Mouse (Mus musculus): ENCODE data around the gene Trim62.
A peak's percentile ranks its signal among the peaks of the same experiment; 100 is the strongest.

Trim62 gene

GRCm38 (mm10) chr4:128883379-128883781 lies at the start of gene Trim62:
Gene Trim62 (plus strand): TSS chr4:128883580.
- DNase-seq (ENCODE audit: low spot score in 2 of 2) = peak; percentile 44 to 49

- no peak for DNase-seq (ENCODE audit: low spot score in 2 of 2)
Measured at GRCm38 (mm10) chr4:128838202-128838601, 45.2 kb upstream of the Trim62 start.

- DNase-seq (ENCODE audit: low spot score in 2 of 2) = no peak
Measured at GRCm38 (mm10) chr4:128839811-128840738, 43.3 kb upstream of the Trim62 start.

GRCm38 (mm10) chr4:128841259-128841658 lies 42.1 kb upstream of the Trim62 start:
- no peak for DNase-seq (ENCODE audit: low spot score in 2 of 2)

- DNase-seq (ENCODE audit: low spot score in 2 of 2) = no peak
Measured at GRCm38 (mm10) chr4:128844566-128844965, 38.8 kb upstream of the Trim62 start.

GRCm38 (mm10) chr4:128845367-128845973 lies 37.9 kb upstream of the Trim62 start:
- no peak for DNase-seq (ENCODE audit: low spot score in 2 of 2)

- no peak for DNase-seq (ENCODE audit: low spot score in 2 of 2)
Measured at GRCm38 (mm10) chr4:128848961-128849360, 34.4 kb upstream of the Trim62 start.

- DNase-seq (ENCODE audit: low spot score in 2 of 2) = no peak
Measured at GRCm38 (mm10) chr4:128849686-128850085, 33.7 kb upstream of the Trim62 start.

GRCm38 (mm10) chr4:128852266-128852887 lies 31.0 kb upstream of the Trim62 start:
- DNase-seq (ENCODE audit: low spot score in 2 of 2) = no peak

GRCm38 (mm10) chr4:128853117-128853516 lies 30.3 kb upstream of the Trim62 start:
- no peak for DNase-seq (ENCODE audit: low spot score in 2 of 2)

GRCm38 (mm10) chr4:128855613-128856040 lies 27.8 kb upstream of the Trim62 start:
- DNase-seq (ENCODE audit: low spot score in 2 of 2) = no peak

GRCm38 (mm10) chr4:128857212-128857611 lies 26.2 kb upstream of the Trim62 start:
- DNase-seq (ENCODE audit: low spot score in 2 of 2) = no peak

- DNase-seq (ENCODE audit: low spot score in 2 of 2) = peak; percentile 72
Measured at GRCm38 (mm10) chr4:128858226-128858625, 25.2 kb upstream of the Trim62 start.

GRCm38 (mm10) chr4:128858878-128859277 lies 24.5 kb upstream of the Trim62 start:
- no peak for DNase-seq (ENCODE audit: low spot score in 2 of 2)

GRCm38 (mm10) chr4:128872992-128873391 lies 10.4 kb upstream of the Trim62 start:
- peak; percentile 35 to 70 for DNase-seq (ENCODE audit: low spot score in 2 of 2)

- DNase-seq (ENCODE audit: low spot score in 2 of 2) = no peak
Measured at GRCm38 (mm10) chr4:128874062-128874461, 9.3 kb upstream of the Trim62 start.

- no peak for DNase-seq (ENCODE audit: low spot score in 2 of 2)
Measured at GRCm38 (mm10) chr4:128875439-128875838, 7.9 kb upstream of the Trim62 start.

- no peak for DNase-seq (ENCODE audit: low spot score in 2 of 2)
Measured at GRCm38 (mm10) chr4:128877520-128877919, 5.9 kb upstream of the Trim62 start.

- no peak for DNase-seq (ENCODE audit: low spot score in 2 of 2)
Measured at GRCm38 (mm10) chr4:128878901-128879491, 4.4 kb upstream of the Trim62 start.

GRCm38 (mm10) chr4:128883801-128884710 lies 676 bp downstream of the Trim62 start:
- peak; percentile 62 for DNase-seq (ENCODE audit: low spot score in 2 of 2)

- no peak for DNase-seq (ENCODE audit: low spot score in 2 of 2)
Measured at GRCm38 (mm10) chr4:128884711-128885095, 1.3 kb downstream of the Trim62 start.

Measured in frontal cortex, postnatal 36 days (tissue).